Mouse (Mus musculus) bone marrow, adult 2 months (tissue): ENCODE data around the gene Gm11042.
A peak's percentile ranks its signal among the peaks of the same experiment; 100 is the strongest.

ENCODE experiments used
- CTCF ChIP-seq: fragments of 200-500 bp; IDR thresholded peaks from 2 replicates; pipeline ENCODE4 v1.5.1; 2011; ENCODE audit warnings: low read length, control low read depth; ENCODE audit not compliant: control insufficient read depth, insufficient read depth
- POLR2A ChIP-seq: fragments of 200-500 bp; IDR thresholded peaks from 2 replicates; pipeline ENCODE4 v1.6.1; 2011; ENCODE audit warnings: low read depth, mild to moderate bottlenecking, control low read depth, low read length, borderline replicate concordance; ENCODE audit not compliant: control insufficient read depth

- peak; percentile 43 for TF ChIP-seq CTCF
- TF ChIP-seq POLR2A: no peak
Measured at GRCm38 (mm10) chr12:74316989-74317759, 980 bp upstream of the Gm11042 start.
